Mouse (Mus musculus): ENCODE results near the gene Mkrn2.

DNA sequence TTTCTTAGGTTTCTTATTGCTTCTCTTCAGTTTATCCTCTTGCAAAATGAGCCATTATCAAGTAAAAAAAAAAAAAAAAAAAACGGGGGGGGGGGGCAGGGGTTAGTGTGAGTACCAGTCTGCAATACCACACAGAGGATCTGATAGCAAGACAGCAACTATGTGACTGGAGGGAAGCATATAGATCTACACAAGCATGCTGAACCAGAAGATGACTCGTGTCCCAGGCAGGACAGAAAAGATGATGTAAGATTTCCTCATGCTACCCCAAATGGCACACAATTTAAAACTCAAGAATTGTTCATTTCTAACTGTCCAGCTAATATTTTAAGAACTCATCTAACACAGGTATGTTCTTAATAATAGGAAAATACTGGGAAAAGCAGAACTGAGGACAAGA lies 52.2 kb downstream of the Mkrn2 start:
- TF ChIP-seq EP300 (IDR thresholded peaks at IDR 0.05; ENCODE audit: low read depth) (no peak), CTCF (IDR thresholded peaks at IDR 0.05; ENCODE audit: low read depth) (no peak)

Data from liver, postnatal 0 days (tissue).